Comparison of ENCODE assay signal across 17 mouse cellular contexts in the genomic region with DNA sequence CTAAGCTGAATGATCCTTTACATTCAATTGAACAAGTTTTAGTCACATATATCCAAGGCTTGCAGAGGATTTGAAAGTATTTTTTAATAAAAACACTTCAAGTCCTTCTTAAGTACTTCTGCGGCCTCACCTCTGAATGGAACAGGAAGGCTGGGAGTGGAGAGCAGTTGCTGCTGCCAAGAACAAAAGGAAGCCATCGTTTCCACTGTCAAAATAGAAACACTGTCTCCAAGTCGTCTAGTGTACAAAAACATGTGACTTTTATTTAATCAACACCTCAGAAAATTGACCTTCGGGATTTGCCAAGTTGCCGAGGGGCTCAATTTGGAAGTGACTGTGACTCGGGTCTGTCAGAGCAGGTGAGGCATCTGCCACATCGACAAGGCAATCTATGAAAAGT.
DNase-seq lines count a peak whose midpoint lies in the region; ATAC-seq and TF ChIP-seq lines count a peak whose summit lies in the region.
"Had no signal": no experiment of that assay in that cellular context is flagged by ENCODE, and none has a peak within 500 bp of the region (broad histone marks: within the 10 kb centered on the region; RNA-seq: fewer than 3 reads in every experiment).

No protein-coding gene starts in this region.

- H3K4me1 ChIP-seq in kidney, embryonic 14.5 days (ENCODE audit: control insufficient read depth, insufficient read depth, low read length): no peaks in the 10 kb centered on the region
- H3K4me1 ChIP-seq in heart, postnatal 0 days (ENCODE audit: control insufficient read depth, insufficient read depth): peaks cover 11% of the 10 kb centered on the region; the same call in 1 of the 2 replicates
- H3K4me1 ChIP-seq in kidney, postnatal 0 days (replicated peaks; ENCODE audit: insufficient read depth, low read length): no peaks in the 10 kb centered on the region
- H3K4me1 ChIP-seq in lung, postnatal 0 days (ENCODE audit: insufficient read depth, low read depth, low read length): no peaks in the 10 kb centered on the region; the same call in 1 of the 2 replicates
- H3K4me1 ChIP-seq: hindbrain, embryonic 15.5 days; limb, embryonic 15.5 days had no signal

- peak; percentile 15 for DNase-seq in kidney, adult 11 months
- peak; percentile 31 for DNase-seq in heart, postnatal 0 days (ENCODE audit: low spot score)
- peak; percentile 39 for DNase-seq in kidney, postnatal 0 days (ENCODE audit: low spot score)
- peak; percentile 54 for DNase-seq in lung, postnatal 0 days (ENCODE audit: low spot score)
- no peak for DNase-seq in layer of hippocampus, adult 8-10 months (ENCODE audit: low spot score in 2 of 2)
- no peak for DNase-seq in yolk sac, embryonic 10.5 days (ENCODE audit: low spot score)
- DNase-seq in urinary bladder, adult 18-20 months (ENCODE audit: low spot score in 2 of 2): no peak
- DNase-seq: adrenal gland, postnatal 10 days; cerebellum, adult 8-10 months; layer of hippocampus, postnatal 36 days; thymus, postnatal 25 days had no signal

- H3K4me2 ChIP-seq in kidney, embryonic 14.5 days (replicated peaks; ENCODE audit: low read depth, low read length): no peak overlapping the region
- no peak overlapping the region; the same call in 1 of the 2 replicates for H3K4me2 ChIP-seq in heart, postnatal 0 days (ENCODE audit: low read depth, low read length)
- no peak overlapping the region for H3K4me2 ChIP-seq in kidney, postnatal 0 days (ENCODE audit: low read length)
- H3K4me2 ChIP-seq in lung, postnatal 0 days (replicated peaks; ENCODE audit: low read depth, low read length): no peak overlapping the region
- H3K4me2 ChIP-seq: hindbrain, embryonic 15.5 days; limb, embryonic 15.5 days had no signal

- H3K9ac ChIP-seq in kidney, embryonic 14.5 days (ENCODE audit: low read depth, low read length): no peak overlapping the region
- H3K9ac ChIP-seq in heart, postnatal 0 days (replicated peaks; ENCODE audit: low read depth, low read length): no peak overlapping the region
- H3K9ac ChIP-seq in kidney, postnatal 0 days (ENCODE audit: low read depth, low read length): no peak overlapping the region
- no peak overlapping the region for H3K9ac ChIP-seq in lung, postnatal 0 days (replicated peaks; ENCODE audit: low read depth)
- H3K9ac ChIP-seq: hindbrain, embryonic 15.5 days; limb, embryonic 15.5 days had no signal

- no peaks in the 10 kb centered on the region for H3K27me3 ChIP-seq in kidney, embryonic 14.5 days (ENCODE audit: control insufficient read depth, insufficient read depth, low read length)
- H3K27me3 ChIP-seq in heart, postnatal 0 days (ENCODE audit: control insufficient read depth, insufficient read depth, low read length): no peaks in the 10 kb centered on the region
- H3K27me3 ChIP-seq in kidney, postnatal 0 days (ENCODE audit: insufficient read depth, low read length): no peaks in the 10 kb centered on the region
- H3K27me3 ChIP-seq in lung, postnatal 0 days (replicated peaks; ENCODE audit: insufficient read depth, low read length): no peaks in the 10 kb centered on the region
- H3K27me3 ChIP-seq: hindbrain, embryonic 15.5 days; limb, embryonic 15.5 days had no signal

- no peak for ATAC-seq in kidney, embryonic 14.5 days (ENCODE audit: low FRiP score, low TSS enrichment)
- ATAC-seq in heart, postnatal 0 days (ENCODE audit: insufficient read depth, low read depth): no peak
- no peak for ATAC-seq in kidney, postnatal 0 days (replicated peaks; ENCODE audit: low FRiP score, low read depth)
- ATAC-seq in lung, postnatal 0 days: no peak
- ATAC-seq: forebrain, embryonic 16.5 days; midbrain, embryonic 16.5 days had no signal

- H3K36me3 ChIP-seq in kidney, embryonic 14.5 days (ENCODE audit: control insufficient read depth, insufficient read depth, low read length): no peaks in the 10 kb centered on the region
- H3K36me3 ChIP-seq in heart, postnatal 0 days (replicated peaks; ENCODE audit: control insufficient read depth, insufficient read depth, low read length): no peaks in the 10 kb centered on the region
- no peaks in the 10 kb centered on the region for H3K36me3 ChIP-seq in kidney, postnatal 0 days (ENCODE audit: insufficient read depth, low read length)
- no peaks in the 10 kb centered on the region for H3K36me3 ChIP-seq in lung, postnatal 0 days (ENCODE audit: insufficient read depth, low read length)
- H3K36me3 ChIP-seq: hindbrain, embryonic 15.5 days; limb, embryonic 15.5 days had no signal

- no peak for TF ChIP-seq EP300 in heart, postnatal 0 days (IDR thresholded peaks at IDR 0.05; ENCODE audit: low read depth)
- no peak for TF ChIP-seq EP300 in lung, postnatal 0 days (IDR thresholded peaks at IDR 0.05)

- H3K4me3 ChIP-seq in kidney, embryonic 14.5 days (ENCODE audit: low read length): no peak overlapping the region
- no peak overlapping the region for H3K4me3 ChIP-seq in heart, postnatal 0 days (ENCODE audit: low read depth, low read length)
- H3K4me3 ChIP-seq in kidney, postnatal 0 days (replicated peaks; ENCODE audit: low read depth, low read length): no peak overlapping the region
- no peak overlapping the region for H3K4me3 ChIP-seq in lung, postnatal 0 days (ENCODE audit: low read depth, low read length)
- H3K4me3 ChIP-seq: erythroblast, embryonic 14.5 days; hindbrain, embryonic 15.5 days; limb, embryonic 15.5 days had no signal

- WGBS in kidney, embryonic 14.5 days: 65% methylated on average over 7 of the region's 7 CpGs
- WGBS in heart, postnatal 0 days: 16% methylated on average over 7 of the region's 7 CpGs
- WGBS in kidney, postnatal 0 days: 57% methylated on average over 7 of the region's 7 CpGs
- WGBS in lung, postnatal 0 days: 13% methylated on average over 7 of the region's 7 CpGs

- H3K9me3 ChIP-seq in kidney, embryonic 14.5 days (ENCODE audit: control insufficient read depth, low read length): no peaks in the 10 kb centered on the region
- H3K9me3 ChIP-seq in heart, postnatal 0 days (replicated peaks; ENCODE audit: control insufficient read depth, low read length): no peaks in the 10 kb centered on the region
- no peaks in the 10 kb centered on the region for H3K9me3 ChIP-seq in kidney, postnatal 0 days (replicated peaks; ENCODE audit: low read length)
- H3K9me3 ChIP-seq in lung, postnatal 0 days (ENCODE audit: low read length): no peaks in the 10 kb centered on the region
- H3K9me3 ChIP-seq: hindbrain, embryonic 15.5 days; limb, embryonic 15.5 days had no signal

- TF ChIP-seq CTCF in heart, postnatal 0 days (IDR thresholded peaks at IDR 0.05; ENCODE audit: low read depth): no peak
- no peak for TF ChIP-seq CTCF in kidney, postnatal 0 days (IDR thresholded peaks at IDR 0.05; ENCODE audit: low read depth)
- no peak for TF ChIP-seq CTCF in lung, postnatal 0 days (IDR thresholded peaks at IDR 0.05)

- no peak overlapping the region for H3K27ac ChIP-seq in kidney, embryonic 14.5 days (ENCODE audit: low read depth, low read length)
- H3K27ac ChIP-seq in heart, postnatal 0 days (ENCODE audit: low read depth): no peak overlapping the region
- no peak overlapping the region for H3K27ac ChIP-seq in kidney, postnatal 0 days
- no peak overlapping the region for H3K27ac ChIP-seq in lung, postnatal 0 days (ENCODE audit: low read length)
- H3K27ac ChIP-seq: hindbrain, embryonic 15.5 days; limb, embryonic 15.5 days had no signal

Comparison
In these comparisons a context has a peak if more than half of its experiments do, and no peak if none do; other contexts are left out.
1. DNase-seq: peak in kidney, adult 11 months (single experiment), heart, postnatal 0 days (single experiment), kidney, postnatal 0 days (single experiment) and lung, postnatal 0 days (single experiment); none in layer of hippocampus, adult 8-10 months (0 of 2), yolk sac, embryonic 10.5 days (single experiment) and urinary bladder, adult 18-20 months (0 of 2).